Comparison of ENCODE assay signal across 12 mouse cellular contexts in the genomic region with DNA sequence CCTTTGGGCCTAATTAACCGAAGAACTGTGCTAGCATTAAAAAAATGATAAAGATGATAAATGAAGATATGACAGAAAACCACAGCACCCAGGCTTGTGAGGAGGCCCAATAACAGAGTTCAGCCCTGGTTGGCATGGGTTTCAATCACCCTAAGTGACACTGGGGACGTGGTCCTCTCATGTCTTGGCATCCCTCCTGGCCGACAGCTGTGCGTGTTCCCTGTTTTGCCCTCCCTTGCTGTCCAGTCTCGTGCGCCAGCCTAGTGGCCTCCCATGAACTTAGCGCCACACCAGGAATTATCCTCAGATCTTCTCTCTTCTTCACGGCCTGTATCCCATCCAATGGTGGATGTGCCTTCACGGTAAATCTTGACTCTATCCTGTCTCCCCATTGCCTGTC.
"Had no signal": no experiment of that assay in that cellular context is flagged by ENCODE, and none has a peak within 500 bp of the region (broad histone marks: within the 10 kb centered on the region; RNA-seq: fewer than 3 reads in every experiment).

No protein-coding gene starts in this region.

- DNase-seq: gastrocnemius, postnatal 25 days; heart, adult 11 months; heart, adult 2 months; heart, postnatal 14 days; heart, postnatal 36 days; kidney, adult 11 months; kidney, adult 2 months; kidney, adult 9 months; kidney, postnatal 14 days; kidney, postnatal 36 days; layer of hippocampus, adult 9-11 months; layer of hippocampus, postnatal 36 days had no signal
